Mouse (Mus musculus) hindbrain, embryonic 12.5 days (tissue): ENCODE results near the gene Serpinh1. TPM values are rescaled to one million over a fixed set of nuclear protein-coding genes. Genes with fewer than 3 reads are reported as not detected.

Experiments used
- ATAC-seq: fragments of 200-750 bp; cut with Nextera tagmentation; 2 replicates; pipeline ENCODE4 v1.8.0; 2017; ENCODE audit warnings: moderate TSS enrichment; ENCODE audit not compliant: low FRiP score
- H3K27ac ChIP-seq: fragments of 300-500 bp; sonication (generic); 2 replicates; pipeline ENCODE4 v1.5.1; 2016; ENCODE audit warnings: mild to moderate bottlenecking
- H3K27me3 ChIP-seq: fragments of 300-500 bp; sonication (generic); 2 replicates; pipeline ENCODE4 v1.6.1; 2016; ENCODE audit warnings: mild to moderate bottlenecking
- H3K36me3 ChIP-seq: fragments of 300-500 bp; sonication (generic); 2 replicates; pipeline ENCODE4 v1.6.1; 2016; ENCODE audit warnings: mild to moderate bottlenecking
- H3K4me1 ChIP-seq: fragments of 300-500 bp; sonication (generic); 2 replicates; pipeline ENCODE4 v1.6.1; 2016
- H3K4me2 ChIP-seq: fragments of 300-500 bp; sonication (generic); replicated peaks from 2 replicates; pipeline ENCODE4 v1.6.1; 2016; ENCODE audit warnings: mild to moderate bottlenecking
- H3K4me3 ChIP-seq: fragments of 300-500 bp; sonication (generic); 2 replicates; pipeline ENCODE4 v1.5.1; 2016; ENCODE audit warnings: mild to moderate bottlenecking
- H3K9ac ChIP-seq: fragments of 300-500 bp; sonication (generic); 2 replicates; pipeline ENCODE4 v1.6.1; 2016; ENCODE audit warnings: mild to moderate bottlenecking, moderate library complexity
- H3K9me3 ChIP-seq: fragments of 300-500 bp; sonication (generic); replicated peaks from 2 replicates; pipeline ENCODE4 v1.6.1; 2016; ENCODE audit warnings: mild to moderate bottlenecking
- WGBS: fragments of 180-500 bp; shearing (Covaris S2); methylation state at CpG from one replicate; pipeline ENCODE4 v1.1.7; 2016; 5-methylcytosine and 5-hydroxymethylcytosine counted together
- polyA plus RNA-seq: library from polyadenylated mRNA; unstranded; fragments of >200 nt; fragmentation: Nextera tagmentation; extraction: Ambion mirVana; gene quantifications from 2 replicates; pipeline ENCODE4 v1.2.1, GENCODE M21; 2016

The Serpinh1 gene
- polyA plus RNA-seq, 1 experiment from 2014 or later = 838 TPM

DNA sequence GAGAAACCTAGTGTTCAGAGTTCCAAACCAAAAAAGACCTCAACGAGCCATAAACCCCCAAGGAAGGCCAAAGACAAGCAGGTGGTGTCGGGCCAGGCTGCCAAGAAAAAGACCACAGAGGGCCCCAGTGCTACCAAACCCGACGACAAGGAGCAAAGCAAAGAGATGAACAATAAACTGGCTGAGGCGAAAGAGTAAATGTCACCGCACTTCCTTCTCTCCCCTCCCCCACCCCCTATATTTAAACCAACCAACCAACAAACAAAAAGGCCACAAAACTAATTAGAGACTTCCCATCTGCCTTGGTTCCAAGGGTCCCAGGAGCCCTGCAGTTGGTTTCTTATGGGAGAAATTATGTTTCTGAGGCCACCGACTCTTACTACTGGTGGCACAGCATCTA lies 35.6 kb downstream of the Serpinh1 start:
- Histone ChIP-seq H3K9ac (no peak overlapping the region), H3K4me1 (peaks cover 59% of the 10 kb centered on the region), H3K4me3 (no peak overlapping the region), H3K9me3 (no peaks in the 10 kb centered on the region), H3K27me3 (no peaks in the 10 kb centered on the region), H3K36me3 (peaks cover 39% of the 10 kb centered on the region), H3K27ac (no peak overlapping the region), H3K4me2 (no peak overlapping the region)
- no peak for ATAC-seq
- 62% methylated on average over 7 of the region's 7 CpGs for WGBS

DNA sequence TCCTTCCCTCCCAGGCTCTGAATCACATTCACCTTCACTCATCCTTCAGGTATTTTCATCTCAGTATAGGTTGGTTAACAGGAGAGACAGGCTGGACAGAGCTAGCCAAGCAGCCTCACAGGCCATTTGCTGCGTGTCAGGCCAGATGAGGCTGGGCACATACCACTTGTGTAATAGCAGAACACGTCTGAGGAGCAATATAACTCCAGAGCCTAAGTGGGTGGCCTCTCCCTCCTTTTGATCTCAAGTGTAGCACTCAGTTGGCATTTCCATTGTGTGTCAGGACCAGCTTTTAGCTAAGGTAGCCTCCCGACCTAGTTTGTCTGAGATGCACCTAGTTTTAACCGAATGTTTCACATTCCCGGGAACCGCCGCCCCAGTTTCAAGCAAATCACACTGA lies 36.8 kb downstream of the Serpinh1 start:
- H3K9me3 ChIP-seq = no peaks in the 10 kb centered on the region
- 80% methylated on average over 7 of the region's 7 CpGs for whole genome bisulfite sequencing
- no peak overlapping the region for H3K27ac ChIP-seq
- peaks cover 69% of the 10 kb centered on the region for H3K4me1 ChIP-seq
- no peaks in the 10 kb centered on the region for H3K27me3 ChIP-seq
- no peak for ATAC-seq
- no peak overlapping the region for H3K9ac ChIP-seq
- H3K4me3 ChIP-seq = no peak overlapping the region
- peaks cover 31% of the 10 kb centered on the region for H3K36me3 ChIP-seq
- H3K4me2 ChIP-seq = no peak overlapping the region

DNA sequence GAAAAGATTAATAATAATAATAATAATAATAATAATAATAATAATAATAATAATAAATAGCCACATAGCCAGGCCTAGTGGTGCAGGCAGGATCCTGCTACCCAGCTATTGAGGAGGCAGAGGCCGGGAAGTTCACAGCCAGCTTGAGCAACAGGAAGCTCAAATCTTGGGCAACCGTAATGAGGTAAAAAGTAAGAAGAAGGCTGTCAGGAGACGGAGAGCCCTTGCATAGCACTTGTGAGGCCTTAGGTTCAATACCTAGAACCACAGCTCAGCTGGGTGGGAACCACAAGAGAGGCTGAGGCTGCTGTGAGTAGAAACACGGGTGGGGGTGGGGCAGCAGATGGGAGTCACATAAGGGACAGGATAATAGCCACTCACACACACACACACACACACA lies 38.5 kb downstream of the Serpinh1 start:
- Histone ChIP-seq H3K9me3 (no peaks in the 10 kb centered on the region), H3K4me2 (no peak overlapping the region), H3K4me1 (peaks cover 59% of the 10 kb centered on the region), H3K36me3 (peaks cover 31% of the 10 kb centered on the region), H3K27me3 (no peaks in the 10 kb centered on the region), H3K27ac (no peak overlapping the region), H3K4me3 (no peak overlapping the region), H3K9ac (no peak overlapping the region)
- no peak for ATAC-seq
- 87% methylated on average over 4 of the region's 4 CpGs for WGBS

DNA sequence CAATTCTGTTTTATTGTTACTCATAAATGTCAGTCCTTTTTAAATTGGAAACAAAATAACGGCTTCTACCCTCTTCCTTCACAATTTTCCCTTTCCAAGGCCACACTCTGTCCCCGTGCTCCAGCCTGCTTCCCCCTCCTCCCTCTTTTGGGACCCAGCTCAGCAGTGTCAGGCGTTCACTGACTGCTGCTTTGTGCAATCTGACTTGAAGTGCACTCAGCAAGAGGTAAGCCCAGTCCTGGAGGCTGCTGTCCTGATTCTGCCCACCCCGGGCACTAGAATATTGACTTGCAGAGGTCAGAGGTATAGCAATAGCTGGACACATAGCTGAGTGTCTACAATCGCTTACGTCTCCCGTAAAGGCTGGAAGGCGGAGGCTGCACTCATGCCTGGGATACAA lies 39.8 kb downstream of the Serpinh1 start:
- 51% methylated on average over 8 of the region's 8 CpGs for WGBS
- Histone ChIP-seq H3K9me3 (no peaks in the 10 kb centered on the region), H3K27ac (peak overlapping the region; percentile 88), H3K36me3 (peaks cover 24% of the 10 kb centered on the region), H3K4me3 (no peak overlapping the region), H3K27me3 (no peaks in the 10 kb centered on the region), H3K4me1 (peaks cover 50% of the 10 kb centered on the region), H3K4me2 (0 out of 2 replicates have a peak overlapping the region, but pooled peaks have one; percentile 16), H3K9ac (no peak overlapping the region)
- no peak for ATAC-seq

DNA sequence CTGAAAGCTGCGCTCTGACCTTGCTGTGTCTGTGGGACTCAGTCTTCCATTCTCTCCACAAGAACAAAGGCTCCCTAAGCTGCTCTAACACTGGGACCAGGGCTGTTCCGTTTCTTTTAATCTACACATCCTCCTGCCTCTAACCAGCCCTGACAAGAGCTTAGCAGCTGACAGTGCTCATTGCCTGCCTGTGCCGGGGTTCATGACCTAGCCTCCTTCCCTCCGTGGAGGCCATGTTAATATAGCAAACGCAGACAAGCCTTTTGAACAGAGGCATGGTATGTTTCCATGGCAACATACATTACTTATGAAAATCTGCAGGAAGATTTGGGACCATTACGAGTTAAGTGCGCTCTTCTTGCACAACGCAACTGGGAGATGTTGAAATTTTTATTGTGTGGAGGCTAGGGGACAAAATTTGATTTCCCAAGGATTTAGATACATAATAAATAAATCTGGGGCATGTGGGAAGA lies 40.3 kb downstream of the Serpinh1 start:
- Histone ChIP-seq H3K27ac (peak overlapping the region; percentile 88), H3K9ac (no peak overlapping the region), H3K9me3 (no peaks in the 10 kb centered on the region), H3K36me3 (peaks cover 19% of the 10 kb centered on the region), H3K4me1 (peaks cover 52% of the 10 kb centered on the region), H3K4me3 (no peak overlapping the region), H3K4me2 (peak overlapping the region; percentile 16; the same call in 1 of the 2 replicates), H3K27me3 (no peaks in the 10 kb centered on the region)
- 17% methylated on average over 8 of the region's 8 CpGs for WGBS
- peak; percentile 85 for ATAC-seq

DNA sequence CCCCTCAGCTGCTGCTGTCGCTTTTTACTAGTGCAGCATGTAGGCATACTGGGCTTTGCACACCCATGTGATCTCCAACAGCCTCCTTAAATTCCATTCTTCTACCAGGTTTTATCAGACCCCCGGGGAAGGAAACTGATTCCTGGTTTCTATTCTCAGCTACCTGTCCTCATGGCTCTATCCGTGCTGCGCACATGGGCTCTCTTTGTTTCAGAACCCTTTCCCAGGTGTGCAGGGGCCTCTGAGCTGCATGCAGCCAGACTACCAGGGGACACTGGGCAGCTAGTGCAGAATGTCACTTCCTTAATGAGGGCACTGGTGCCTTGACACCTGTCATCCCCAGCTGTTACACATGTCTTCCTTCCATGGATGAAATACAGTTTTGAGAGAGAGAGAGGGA lies 41.0 kb downstream of the Serpinh1 start:
- no peak overlapping the region for H3K4me3 ChIP-seq
- peaks cover 50% of the 10 kb centered on the region for H3K4me1 ChIP-seq
- H3K9ac ChIP-seq = peak overlapping the region; percentile 27

DNA sequence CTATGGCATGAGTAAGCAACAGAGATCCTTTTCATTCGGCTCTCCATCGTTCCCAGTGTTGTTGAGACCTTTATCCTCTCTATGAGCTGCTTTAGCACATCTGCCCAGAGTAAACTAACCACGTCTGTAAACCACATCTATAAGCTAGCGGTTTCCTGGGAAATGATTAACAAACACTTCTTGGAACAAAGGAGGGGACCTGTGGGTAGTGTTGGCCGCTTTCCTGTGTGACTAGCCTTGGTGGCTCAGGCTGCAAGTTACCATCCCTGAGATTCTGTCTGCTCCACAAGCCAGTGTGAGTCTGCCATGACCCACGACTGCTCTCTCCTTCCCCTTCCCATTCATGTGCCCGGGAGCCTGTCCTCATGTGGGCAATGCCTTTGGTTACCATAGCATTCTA lies 41.6 kb downstream of the Serpinh1 start:
- Histone ChIP-seq H3K4me1 (peaks cover 54% of the 10 kb centered on the region), H3K4me2 (0 out of 2 replicates have a peak overlapping the region, but pooled peaks have one; percentile 5), H3K9me3 (no peaks in the 10 kb centered on the region), H3K27me3 (no peaks in the 10 kb centered on the region), H3K36me3 (peaks cover 7% of the 10 kb centered on the region), H3K9ac (peak overlapping the region; percentile 27; the same call in 1 of the 2 replicates), H3K4me3 (no peak overlapping the region), H3K27ac (peak overlapping the region; percentile 88)
- 38% methylated on average over 7 of the region's 7 CpGs for WGBS
- ATAC-seq = no peak

More for the DNA sequence above, 41.0 kb downstream of the Serpinh1 start:
- Histone ChIP-seq H3K36me3 (peaks cover 13% of the 10 kb centered on the region), H3K27me3 (no peaks in the 10 kb centered on the region), H3K4me2 (no peak overlapping the region; the same call in 1 of the 2 replicates), H3K27ac (peak overlapping the region; percentile 88), H3K9me3 (no peaks in the 10 kb centered on the region)
- WGBS = 50% methylated on average over 4 of the region's 4 CpGs
- ATAC-seq = peak; percentile 46

DNA sequence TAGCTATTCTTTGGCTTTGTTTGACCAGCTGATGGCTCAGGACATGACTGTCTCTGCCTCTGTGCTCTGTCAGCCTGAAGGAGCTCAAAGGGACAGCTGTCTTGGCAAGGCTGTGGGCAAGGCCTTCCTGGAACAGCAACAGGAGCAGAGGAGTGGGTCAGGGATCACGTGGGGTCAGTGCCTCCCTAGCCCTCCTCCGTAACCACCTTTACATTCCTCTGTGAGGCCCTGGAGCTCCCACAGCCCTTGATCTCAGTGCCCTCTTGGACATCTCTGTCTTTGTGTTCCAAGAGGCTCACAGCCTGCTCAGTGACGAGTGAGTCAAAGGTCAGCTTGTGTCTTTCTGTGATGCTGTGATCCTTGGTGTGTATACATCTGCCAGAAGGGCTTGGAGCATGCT lies 46.4 kb downstream of the Serpinh1 start:
- Histone ChIP-seq H3K4me2 (no peak overlapping the region), H3K36me3 (no peaks in the 10 kb centered on the region), H3K4me3 (no peak overlapping the region), H3K9me3 (no peaks in the 10 kb centered on the region), H3K4me1 (peaks cover 66% of the 10 kb centered on the region), H3K27me3 (no peaks in the 10 kb centered on the region), H3K9ac (no peak overlapping the region), H3K27ac (peak overlapping the region; percentile 55)
- WGBS = 14% methylated on average over 3 of the region's 3 CpGs
- no peak for ATAC-seq

DNA sequence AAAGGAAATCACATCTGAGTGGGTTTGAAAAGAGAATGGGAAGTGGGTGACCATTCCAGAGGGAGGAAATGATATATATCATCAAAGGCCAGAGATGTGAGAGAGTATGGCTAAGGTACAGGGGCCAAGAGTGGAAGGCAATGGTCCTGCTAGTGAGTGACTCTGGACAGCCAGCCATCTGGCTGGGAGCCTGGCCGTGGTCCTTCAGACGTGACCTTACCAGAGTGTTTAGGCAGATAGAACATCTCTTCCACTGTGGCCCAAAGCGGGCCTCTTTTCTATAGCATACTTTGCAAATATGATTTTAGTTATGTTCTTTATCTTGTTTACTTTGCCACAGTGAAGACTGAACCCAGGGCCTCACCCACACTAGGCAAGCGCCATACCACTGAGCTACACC lies 47.4 kb downstream of the Serpinh1 start:
- 83% methylated on average over 4 of the region's 4 CpGs for WGBS
- no peaks in the 10 kb centered on the region for H3K9me3 ChIP-seq
- H3K4me1 ChIP-seq = peaks cover 61% of the 10 kb centered on the region
- no peaks in the 10 kb centered on the region for H3K36me3 ChIP-seq
- H3K4me3 ChIP-seq = no peak overlapping the region
- no peak overlapping the region for H3K9ac ChIP-seq
- peak overlapping the region; percentile 35 for H3K27ac ChIP-seq
- ATAC-seq = no peak
- H3K4me2 ChIP-seq = no peak overlapping the region
- H3K27me3 ChIP-seq = no peaks in the 10 kb centered on the region

DNA sequence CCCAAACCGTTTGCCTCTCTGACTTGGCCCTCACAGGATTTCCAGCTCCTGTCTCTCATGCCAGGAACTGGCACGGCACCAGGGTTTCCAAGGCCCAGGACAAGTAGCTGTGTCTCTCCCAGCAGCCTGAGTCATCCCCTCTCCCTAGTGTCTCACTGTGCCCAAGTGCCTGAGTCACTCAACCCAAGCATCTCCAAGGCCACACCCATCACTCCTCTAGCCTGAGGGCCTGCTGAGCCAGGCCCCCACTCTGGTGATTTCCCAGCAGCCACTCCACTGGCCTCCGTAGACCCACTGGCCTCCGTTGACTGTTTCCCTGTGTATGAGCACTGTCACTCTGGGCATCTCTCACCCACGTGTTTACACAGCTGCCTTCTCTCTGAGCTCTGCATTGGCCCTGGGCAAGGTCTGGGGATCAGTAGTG lies 48.1 kb downstream of the Serpinh1 start:
- ATAC-seq = peak; percentile 49
- peaks cover 68% of the 10 kb centered on the region for H3K4me1 ChIP-seq
- peak overlapping the region; percentile 90 for H3K27ac ChIP-seq
- no peak overlapping the region for H3K4me3 ChIP-seq
- WGBS = 38% methylated on average over 5 of the region's 5 CpGs
- H3K9me3 ChIP-seq = no peaks in the 10 kb centered on the region
- peak overlapping the region; percentile 28; the same call in 1 of the 2 replicates for H3K9ac ChIP-seq
- no peaks in the 10 kb centered on the region for H3K36me3 ChIP-seq
- no peak overlapping the region for H3K4me2 ChIP-seq
- no peaks in the 10 kb centered on the region for H3K27me3 ChIP-seq

DNA sequence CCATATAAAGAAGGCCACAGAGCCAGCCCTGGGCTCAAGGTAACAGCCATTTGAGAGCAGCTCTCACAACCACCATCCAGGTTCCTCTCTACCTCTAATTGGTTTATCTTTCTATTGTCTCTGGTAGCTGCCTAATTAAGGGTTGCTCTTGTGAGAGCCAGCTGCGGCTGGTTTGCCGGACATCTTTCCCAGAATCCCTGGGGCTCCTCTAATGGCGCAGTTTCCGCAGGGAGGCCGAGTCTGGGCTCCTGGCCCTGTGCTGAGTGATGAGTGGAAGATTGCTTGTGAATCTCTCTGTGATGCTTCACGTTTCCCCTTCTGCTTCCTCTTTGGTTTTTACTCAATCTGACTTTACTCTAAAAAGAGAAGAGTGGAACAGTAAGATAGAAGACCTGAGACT lies 49.0 kb downstream of the Serpinh1 start:
- Histone ChIP-seq H3K4me2 (no peak overlapping the region; the same call in 1 of the 2 replicates), H3K4me1 (peaks cover 67% of the 10 kb centered on the region), H3K27ac (peak overlapping the region; percentile 90), H3K27me3 (no peaks in the 10 kb centered on the region), H3K9ac (peak overlapping the region; percentile 15; the same call in 1 of the 2 replicates), H3K36me3 (no peaks in the 10 kb centered on the region), H3K9me3 (no peaks in the 10 kb centered on the region), H3K4me3 (no peak overlapping the region)
- 27% methylated on average over 6 of the region's 6 CpGs for WGBS
- ATAC-seq = peak; percentile 61

DNA sequence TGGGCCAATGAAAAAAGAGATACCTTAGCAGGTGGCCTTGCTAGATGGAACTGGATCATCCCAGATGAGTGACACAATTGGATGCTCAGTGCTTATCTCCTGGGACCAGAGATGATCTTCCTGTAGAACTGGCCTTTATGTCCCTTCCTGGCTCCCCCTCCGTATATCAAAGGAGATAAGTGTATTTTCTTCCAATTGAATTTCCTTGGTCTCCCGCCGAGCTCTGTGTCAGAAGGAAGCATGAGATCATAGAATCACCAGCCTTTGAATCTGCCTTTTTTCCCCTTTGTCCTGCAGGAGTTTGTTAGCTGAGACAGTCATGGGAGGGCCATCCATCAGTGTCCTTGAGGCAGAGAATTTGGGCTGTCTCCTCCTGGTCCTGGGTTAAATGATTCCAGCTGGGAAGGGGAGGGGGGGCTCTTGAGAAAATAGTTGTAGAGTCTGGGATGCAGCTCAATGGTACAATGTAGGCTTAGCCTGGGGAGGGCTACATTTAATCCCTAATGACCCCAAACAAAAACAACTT lies 52.3 kb downstream of the Serpinh1 start:
- Histone ChIP-seq H3K4me1 (peaks cover 45% of the 10 kb centered on the region), H3K9ac (no peak overlapping the region), H3K27ac (peak overlapping the region; percentile 8; the same call in 1 of the 2 replicates), H3K4me2 (no peak overlapping the region), H3K36me3 (no peaks in the 10 kb centered on the region), H3K27me3 (no peaks in the 10 kb centered on the region), H3K9me3 (no peaks in the 10 kb centered on the region), H3K4me3 (no peak overlapping the region)
- 0 out of 2 replicates have a peak, but pooled peaks have one; percentile 9 for ATAC-seq
- 12% methylated on average over 3 of the region's 3 CpGs for WGBS
